Mouse (Mus musculus) limb, embryonic 12.5 days (tissue): ENCODE data around the gene Cldn9. TPM values are rescaled to one million over a fixed set of nuclear protein-coding genes. Genes with fewer than 3 reads are reported as not detected.

Experiments used
- ATAC-seq: fragments of 200-750 bp; cut with Nextera tagmentation; 2 replicates; pipeline ENCODE4 v1.8.0; 2017; ENCODE audit warnings: low read depth, moderate TSS enrichment; ENCODE audit not compliant: insufficient number of reproducible peaks, insufficient read depth, low FRiP score, low TSS enrichment
- H3K27ac ChIP-seq: fragments of 300-500 bp; sonication (generic); 2 replicates; pipeline ENCODE4 v1.5.1; 2016; ENCODE audit warnings: mild to moderate bottlenecking, moderate library complexity
- H3K27me3 ChIP-seq: fragments of 300-500 bp; sonication (generic); 2 replicates; pipeline ENCODE4 v1.6.1; 2016; ENCODE audit warnings: mild to moderate bottlenecking, moderate library complexity
- H3K36me3 ChIP-seq: fragments of 300-500 bp; sonication (generic); 2 replicates; pipeline ENCODE4 v1.6.1; 2016; ENCODE audit warnings: mild to moderate bottlenecking, moderate library complexity
- H3K4me1 ChIP-seq: fragments of 300-500 bp; sonication (generic); replicated peaks from 2 replicates; pipeline ENCODE4 v1.6.1; 2016
- H3K4me2 ChIP-seq: fragments of 300-500 bp; sonication (generic); 2 replicates; pipeline ENCODE4 v1.6.1; 2016; ENCODE audit warnings: mild to moderate bottlenecking, moderate library complexity
- H3K4me3 ChIP-seq: fragments of 300-500 bp; sonication (generic); replicated peaks from 2 replicates; pipeline ENCODE4 v1.5.1; 2016; ENCODE audit warnings: mild to moderate bottlenecking
- H3K9ac ChIP-seq: fragments of 300-500 bp; sonication (generic); replicated peaks from 2 replicates; pipeline ENCODE4 v1.6.1; 2016; ENCODE audit warnings: mild to moderate bottlenecking, moderate library complexity
- H3K9me3 ChIP-seq: fragments of 300-500 bp; sonication (generic); 2 replicates; pipeline ENCODE4 v1.6.1; 2016; ENCODE audit warnings: mild to moderate bottlenecking, moderate library complexity
- WGBS: fragments of 180-500 bp; shearing (Covaris S2); methylation state at CpG from one replicate; pipeline ENCODE4 v1.1.7; 2016; 5-methylcytosine and 5-hydroxymethylcytosine counted together
- polyA plus RNA-seq: library from polyadenylated mRNA; unstranded; fragments of >200 nt; fragmentation: Nextera tagmentation; extraction: Ambion mirVana; gene quantifications from 2 replicates; pipeline ENCODE4 v1.2.1, GENCODE M21; 2016

Gene Cldn9
- polyA plus RNA-seq, 1 experiment from 2014 or later = 6.4 TPM

DNA sequence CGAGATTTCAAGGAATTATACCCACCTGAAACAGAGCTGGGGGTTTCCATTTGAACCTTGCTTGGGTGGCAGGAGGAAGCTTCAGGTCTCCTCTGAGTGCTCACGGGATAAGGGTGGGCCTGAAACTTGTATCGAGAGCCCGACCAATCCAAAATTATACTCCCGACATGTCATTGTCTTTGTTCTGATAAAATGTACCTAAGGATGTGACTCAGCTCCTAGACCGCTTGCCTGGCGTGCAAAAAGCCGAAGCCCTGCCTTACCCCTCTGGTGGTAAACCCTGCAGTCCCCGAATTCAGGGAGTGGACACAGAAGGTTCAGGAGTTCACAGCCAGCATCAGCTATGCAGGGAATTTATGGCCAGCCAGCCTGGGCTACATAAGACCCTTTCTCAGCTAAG lies 3.5 kb downstream of the Cldn9 start:
- Histone ChIP-seq H3K4me2 (0 out of 2 replicates have a peak overlapping the region, but pooled peaks have one; percentile 55), H3K36me3 (no peaks in the 10 kb centered on the region), H3K9ac (no peak overlapping the region), H3K9me3 (no peaks in the 10 kb centered on the region), H3K4me3 (no peak overlapping the region), H3K27me3 (peaks cover 86% of the 10 kb centered on the region), H3K27ac (no peak overlapping the region), H3K4me1 (peaks cover 49% of the 10 kb centered on the region)
- ATAC-seq = no peak
- 75% methylated on average over 9 of the region's 9 CpGs for WGBS

DNA sequence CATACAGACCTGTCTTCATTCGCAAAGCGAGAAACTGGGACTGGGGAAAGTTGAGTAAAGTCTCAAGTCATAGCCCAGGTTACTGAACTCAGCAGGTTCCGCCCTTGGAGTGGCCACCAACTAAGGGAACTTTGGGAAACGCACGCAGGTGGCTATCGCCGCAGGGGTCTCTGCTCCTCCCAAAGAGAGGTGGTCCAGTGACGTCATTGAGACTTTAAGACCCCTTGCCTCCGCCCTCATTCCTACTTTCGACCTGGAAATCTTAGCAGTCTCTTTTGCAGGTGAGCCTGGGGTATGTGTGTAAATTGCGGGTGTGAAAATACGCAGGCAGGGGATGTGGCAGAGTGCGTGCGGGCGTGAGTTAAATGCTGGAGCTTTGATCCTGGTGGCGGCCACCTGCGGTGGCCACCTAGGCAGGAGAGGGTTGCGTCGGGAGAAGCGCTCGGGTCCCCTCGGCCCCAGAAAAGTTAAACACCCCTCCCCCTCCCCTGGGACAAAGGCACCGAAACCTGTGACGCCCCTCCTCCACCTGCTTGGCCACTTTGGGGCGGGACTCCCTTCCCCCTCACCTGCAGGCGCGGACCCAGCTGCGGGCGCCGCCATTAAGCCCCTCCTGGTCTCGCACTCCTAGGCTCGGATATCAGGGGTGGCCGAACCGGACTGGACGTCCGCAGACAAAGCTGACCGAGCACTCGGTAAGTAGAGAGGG lies 4.5 kb downstream of the Cldn9 start, which contains the start of gene Cldn6:
Gene Cldn6 (plus strand): TSS at position 123 of the 709 bp plus-strand sequence.
- Histone ChIP-seq H3K9me3 (no peaks in the 10 kb centered on the region), H3K4me3 (peak within 1 kb of the TSS; percentile 36), H3K27ac (no peak within 1 kb of the TSS), H3K27me3 (peaks cover 90% of the 10 kb centered on the region), H3K36me3 (no peaks in the 10 kb centered on the region), H3K9ac (no peak within 1 kb of the TSS), H3K4me1 (peaks cover 55% of the 10 kb centered on the region), H3K4me2 (peak within 1 kb of the TSS; percentile 55)
- whole genome bisulfite sequencing = 2% methylated on average over 38 of the region's 38 CpGs
- no peak for ATAC-seq

DNA sequence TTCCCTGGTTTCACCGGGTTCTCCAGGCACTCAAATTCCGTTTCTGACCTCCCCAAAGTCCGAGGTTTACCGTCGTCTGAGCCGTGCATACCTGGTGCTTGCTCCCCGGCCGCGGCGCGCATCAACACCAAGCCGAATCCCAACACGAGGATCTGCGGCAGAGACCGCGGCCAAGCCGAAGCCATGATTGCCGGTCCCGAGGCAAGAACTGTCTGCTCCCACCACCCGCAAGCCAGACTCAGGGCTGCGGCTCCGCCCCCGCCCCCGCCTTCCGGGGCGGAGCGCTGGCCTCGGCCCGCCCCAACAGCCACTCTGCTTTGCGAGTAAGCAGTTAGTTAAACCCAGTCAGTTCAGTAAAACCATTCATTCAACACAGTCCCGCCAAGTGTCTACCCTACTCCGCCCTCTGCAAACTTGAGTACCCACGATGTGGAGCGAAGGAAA lies 6.6 kb downstream of the Cldn9 start, which contains the start of gene Tnfrsf12a:
Gene Tnfrsf12a (minus strand): TSS at position 233 of the 444 bp plus-strand sequence.
- Histone ChIP-seq H3K4me3 (peak within 1 kb of the TSS; percentile 49), H3K9ac (peak within 1 kb of the TSS; percentile 50), H3K4me2 (peak within 1 kb of the TSS; percentile 97), H3K27ac (no peak within 1 kb of the TSS), H3K9me3 (no peaks in the 10 kb centered on the region), H3K27me3 (peaks cover 70% of the 10 kb centered on the region), H3K36me3 (no peaks in the 10 kb centered on the region), H3K4me1 (peaks cover 46% of the 10 kb centered on the region)
- under 1% methylated on average over 34 of the region's 34 CpGs for WGBS
- no peak for ATAC-seq

DNA sequence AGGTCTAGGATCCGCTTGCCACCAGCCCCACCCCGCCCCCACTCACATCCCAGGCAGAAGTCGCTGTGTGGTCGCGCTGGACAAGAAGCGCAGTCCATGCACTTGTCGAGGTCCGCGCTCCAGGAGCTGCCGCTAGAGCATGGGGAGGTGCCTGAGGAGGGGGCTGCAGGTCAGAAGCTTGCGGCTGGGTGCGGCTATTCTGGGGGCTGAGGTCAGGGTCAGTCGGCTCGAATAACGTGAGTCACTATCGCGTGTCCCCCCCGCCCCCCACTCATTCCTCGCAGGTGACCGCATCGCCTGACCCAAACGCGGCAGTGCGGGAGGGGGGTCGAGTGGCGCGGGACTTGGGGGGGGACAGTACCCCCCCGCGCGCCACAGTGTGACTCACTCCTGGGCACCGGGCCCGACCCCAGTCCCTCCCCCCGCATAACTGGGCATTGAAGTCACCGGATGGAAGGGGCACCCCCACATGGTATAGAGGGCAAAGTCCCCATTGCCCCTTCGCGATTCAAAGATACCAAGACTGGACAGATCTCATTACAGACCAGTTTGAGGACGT lies 7.3 kb downstream of the Cldn9 start:
- peaks cover 44% of the 10 kb centered on the region for H3K4me1 ChIP-seq
- peaks cover 63% of the 10 kb centered on the region for H3K27me3 ChIP-seq
- peak overlapping the region; percentile 49 for H3K4me3 ChIP-seq
- H3K4me2 ChIP-seq = peak overlapping the region; percentile 97
- H3K9me3 ChIP-seq = no peaks in the 10 kb centered on the region
- H3K9ac ChIP-seq = peak overlapping the region; percentile 50
- no peak overlapping the region for H3K27ac ChIP-seq
- no peak for ATAC-seq
- WGBS = under 1% methylated on average over 37 of the region's 37 CpGs
- H3K36me3 ChIP-seq = no peaks in the 10 kb centered on the region

DNA sequence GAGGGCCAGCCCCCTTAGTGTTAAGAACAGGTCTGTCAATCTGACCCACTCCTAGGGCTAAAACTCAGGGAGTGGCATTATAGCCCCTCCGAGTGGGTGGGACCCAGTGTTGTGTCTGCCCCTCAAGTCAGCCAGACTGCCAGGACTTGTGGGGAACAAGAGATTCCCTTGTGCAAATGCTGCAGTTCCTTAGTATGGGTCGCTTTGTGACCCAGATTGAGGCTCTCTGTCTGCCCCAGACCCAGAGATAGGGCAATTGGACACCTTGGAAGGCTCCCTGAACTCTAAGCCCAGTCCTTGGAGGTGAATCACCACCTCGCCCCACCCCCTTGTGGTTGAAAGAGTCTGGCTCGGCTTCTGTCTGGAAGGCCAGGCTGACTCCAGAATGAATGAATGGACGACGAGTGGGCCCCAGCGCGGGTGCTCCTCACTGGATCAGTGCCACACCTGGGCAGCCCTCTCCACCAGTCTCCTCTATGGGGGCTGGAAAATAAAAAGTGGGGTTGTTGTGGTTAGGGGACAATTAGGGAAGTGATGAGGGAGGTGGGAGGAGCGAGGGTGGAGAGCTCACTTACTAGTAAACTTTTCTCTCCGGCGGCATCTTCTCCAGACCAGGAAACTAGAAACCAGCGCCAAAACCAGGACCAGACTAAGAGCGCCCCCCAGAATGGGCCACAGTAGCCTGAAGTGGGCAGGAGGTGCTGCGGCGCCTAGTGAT lies 8.1 kb downstream of the Cldn9 start:
- Histone ChIP-seq H3K4me3 (peak overlapping the region; percentile 49), H3K27me3 (peaks cover 54% of the 10 kb centered on the region), H3K4me1 (peaks cover 44% of the 10 kb centered on the region), H3K9me3 (no peaks in the 10 kb centered on the region), H3K36me3 (peaks cover under 1% of the 10 kb centered on the region; the same call in 1 of the 2 replicates), H3K27ac (no peak overlapping the region), H3K9ac (peak overlapping the region; percentile 50; the same call in 1 of the 2 replicates), H3K4me2 (peak overlapping the region; percentile 97)
- WGBS = 13% methylated on average over 15 of the region's 15 CpGs
- no peak for ATAC-seq

DNA sequence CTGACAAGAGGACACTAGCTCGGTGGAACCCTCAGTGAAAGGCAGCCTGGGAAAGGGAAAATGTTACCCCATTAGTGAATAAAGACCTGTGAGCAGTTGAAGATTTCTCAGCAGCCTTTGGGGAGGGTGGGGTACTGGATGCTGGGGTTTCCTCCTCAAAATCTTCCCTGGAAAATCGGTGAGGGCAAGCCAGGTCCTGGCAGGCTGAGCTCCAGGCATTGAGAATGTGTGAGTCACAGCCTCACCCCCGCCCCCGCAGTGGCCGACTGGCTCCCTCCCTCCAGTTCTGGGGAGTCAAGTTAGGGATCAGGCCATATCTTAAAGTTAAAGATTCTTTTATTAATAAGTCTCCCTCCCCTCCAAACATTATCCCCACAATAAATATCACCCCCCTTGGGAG lies 8.7 kb downstream of the Cldn9 start:
- no peak overlapping the region for H3K4me3 ChIP-seq
- H3K9me3 ChIP-seq = no peaks in the 10 kb centered on the region
- H3K27ac ChIP-seq = no peak overlapping the region
- ATAC-seq = no peak
- no peak overlapping the region for H3K9ac ChIP-seq
- H3K4me1 ChIP-seq = peaks cover 44% of the 10 kb centered on the region
- H3K36me3 ChIP-seq = peaks cover 7% of the 10 kb centered on the region
- H3K27me3 ChIP-seq = peaks cover 48% of the 10 kb centered on the region
- WGBS = 25% methylated on average over 5 of the region's 5 CpGs
- H3K4me2 ChIP-seq = peak overlapping the region; percentile 97

DNA sequence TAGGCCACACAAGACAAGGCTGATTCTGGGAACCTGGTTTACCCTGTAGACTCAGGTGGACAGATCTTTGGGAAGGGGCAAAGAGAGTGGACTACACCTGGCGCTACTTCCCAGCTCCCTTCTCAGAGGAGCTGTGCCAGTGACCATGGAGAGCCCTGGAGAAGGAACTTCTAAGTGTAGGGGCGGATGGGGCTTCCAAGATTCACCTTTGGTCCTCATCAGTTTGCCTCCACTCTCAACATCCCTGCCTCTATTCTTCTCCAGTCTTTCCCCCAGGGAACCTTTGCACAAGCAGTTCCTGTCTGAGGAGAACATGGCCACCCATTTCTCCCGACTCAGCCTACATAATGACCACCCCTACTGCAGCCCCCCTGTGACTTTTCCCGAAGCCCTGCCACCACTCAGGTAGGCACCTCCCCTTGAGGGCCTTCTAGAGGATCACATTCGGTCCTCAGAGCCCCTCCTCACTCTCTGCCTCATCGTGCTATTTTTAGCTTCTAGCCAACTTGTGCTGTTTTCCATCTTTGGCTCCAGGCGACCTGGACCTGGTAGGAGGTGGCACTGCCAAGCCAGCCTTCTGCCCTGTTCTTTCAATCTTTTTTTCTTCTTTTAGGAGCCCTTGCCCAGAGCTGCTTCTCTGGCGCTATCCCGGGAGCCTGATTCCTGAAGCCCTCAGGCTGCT lies 9.4 kb downstream of the Cldn9 start:
- WGBS = 31% methylated on average over 9 of the region's 9 CpGs
- no peaks in the 10 kb centered on the region for H3K9me3 ChIP-seq
- H3K27me3 ChIP-seq = peaks cover 41% of the 10 kb centered on the region
- H3K4me1 ChIP-seq = peaks cover 40% of the 10 kb centered on the region
- peak overlapping the region; percentile 59 for H3K4me3 ChIP-seq
- ATAC-seq = 0 out of 2 replicates have a peak, but pooled peaks have one; percentile 0
- H3K4me2 ChIP-seq = peak overlapping the region; percentile 74
- H3K9ac ChIP-seq = peak overlapping the region; percentile 58
- peaks cover 14% of the 10 kb centered on the region for H3K36me3 ChIP-seq
- peak overlapping the region; percentile 50; the same call in 1 of the 2 replicates for H3K27ac ChIP-seq

DNA sequence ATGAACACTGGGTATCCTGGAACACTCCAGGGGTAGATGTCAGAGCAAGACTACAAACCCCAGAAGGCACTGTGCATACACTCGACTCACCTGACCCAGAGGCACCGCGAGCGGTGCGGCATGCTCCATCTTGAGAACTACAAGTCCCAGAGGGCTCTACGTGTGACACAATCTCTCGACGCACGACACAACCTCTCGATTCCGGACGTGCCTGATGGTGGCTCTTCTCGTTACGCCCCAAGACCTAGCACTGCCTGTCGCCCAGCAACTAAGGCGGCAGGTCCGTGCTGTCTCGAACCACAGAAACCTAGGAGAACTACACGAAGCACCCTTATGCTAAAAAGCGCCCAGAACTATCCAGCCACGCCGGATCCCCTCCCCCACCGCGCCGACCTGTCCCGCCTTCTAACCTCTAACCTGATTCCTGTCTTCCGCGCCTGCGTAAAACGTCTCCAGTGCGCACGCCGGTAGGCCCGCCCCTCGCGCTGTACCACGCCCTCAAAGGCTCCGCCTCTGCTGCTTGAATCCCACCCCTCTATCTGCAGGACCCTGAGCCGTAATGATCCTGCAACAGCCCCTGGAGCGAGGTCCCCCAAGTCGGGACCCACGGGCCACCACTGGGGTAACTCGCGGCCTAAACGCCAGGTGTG lies 10.3 kb downstream of the Cldn9 start, which contains the start of the genes Hcfc1r1 and Thoc6:
Gene Hcfc1r1 (plus strand): TSS at position 173 of the 650 bp plus-strand sequence.
Gene Thoc6 (minus strand): TSS at position 459 of the 650 bp plus-strand sequence.
- peak; percentile 93 for ATAC-seq
- H3K27ac ChIP-seq = peak within 1 kb of the TSS; percentile 50; the same call in 1 of the 2 replicates
- H3K9ac ChIP-seq = peak within 1 kb of the TSS; percentile 58
- H3K9me3 ChIP-seq = no peaks in the 10 kb centered on the region
- under 1% methylated on average over 45 of the region's 45 CpGs for WGBS
- peaks cover 22% of the 10 kb centered on the region for H3K36me3 ChIP-seq
- H3K4me1 ChIP-seq = peaks cover 35% of the 10 kb centered on the region
- peaks cover 33% of the 10 kb centered on the region for H3K27me3 ChIP-seq
- peak within 1 kb of the TSS; percentile 59 for H3K4me3 ChIP-seq
- H3K4me2 ChIP-seq = peak within 1 kb of the TSS; percentile 74

DNA sequence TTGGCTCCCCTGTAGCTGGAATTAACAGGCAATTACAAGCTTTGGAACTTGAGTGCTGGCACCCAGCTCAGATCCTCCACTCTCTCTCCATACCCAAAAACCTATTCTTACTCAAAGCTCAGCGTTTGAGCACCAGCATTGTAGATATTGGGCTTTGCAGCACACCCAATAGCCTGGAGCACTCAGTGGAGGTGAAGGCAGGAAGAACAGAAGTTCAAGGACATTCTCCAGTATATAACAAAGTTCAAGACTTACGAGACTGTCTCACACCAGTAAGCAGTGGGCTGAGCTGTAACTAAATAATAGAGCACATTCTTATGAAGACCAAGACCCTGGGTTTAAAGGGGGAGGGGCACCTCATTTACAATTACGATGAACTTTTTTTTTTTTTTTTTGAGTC lies 11.1 kb downstream of the Cldn9 start:
- WGBS = 57% methylated on average over 3 of the region's 3 CpGs
- Histone ChIP-seq H3K4me3 (peak overlapping the region; percentile 59), H3K27ac (no peak overlapping the region), H3K4me1 (peaks cover 35% of the 10 kb centered on the region), H3K36me3 (peaks cover 30% of the 10 kb centered on the region), H3K27me3 (peaks cover 25% of the 10 kb centered on the region), H3K9me3 (no peaks in the 10 kb centered on the region), H3K4me2 (peak overlapping the region; percentile 74), H3K9ac (no peak overlapping the region)
- ATAC-seq = no peak

DNA sequence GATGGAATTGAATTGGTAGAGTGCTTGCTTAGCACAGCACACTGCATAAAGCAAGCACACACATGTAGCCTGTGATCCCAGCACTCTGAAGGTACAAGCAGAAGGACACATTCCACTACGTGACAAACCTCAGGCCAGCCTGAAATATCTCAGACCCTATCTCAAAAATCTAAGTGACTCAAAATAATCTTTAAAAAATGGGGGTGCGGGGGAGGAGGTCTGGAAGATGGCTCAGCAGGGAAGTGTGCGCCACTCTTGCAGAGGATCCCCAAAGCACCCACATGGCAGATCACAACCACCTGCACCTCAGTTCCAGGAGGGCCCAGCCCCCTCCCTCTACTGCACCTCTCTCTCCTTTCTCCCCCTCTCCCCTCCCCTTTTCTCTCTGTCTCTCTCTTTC lies 12.3 kb downstream of the Cldn9 start:
- H3K27me3 ChIP-seq = peaks cover 21% of the 10 kb centered on the region
- H3K27ac ChIP-seq = no peak overlapping the region
- H3K4me3 ChIP-seq = no peak overlapping the region
- H3K36me3 ChIP-seq = peaks cover 43% of the 10 kb centered on the region
- no peak overlapping the region for H3K4me2 ChIP-seq
- no peak overlapping the region; the same call in 1 of the 2 replicates for H3K9ac ChIP-seq
- WGBS = 88% methylated on average over 3 of the region's 3 CpGs
- no peak for ATAC-seq
- H3K9me3 ChIP-seq = no peaks in the 10 kb centered on the region
- H3K4me1 ChIP-seq = peaks cover 32% of the 10 kb centered on the region
